Mouse (Mus musculus): Measurements from ENCODE around the gene Olfr1276. TPM values are rescaled to one million over a fixed set of nuclear protein-coding genes. Genes with fewer than 3 reads are reported as not detected.

Olfr1276 gene
- polyA plus RNA-seq (2017; shearing (Covaris generic)) = not detected

GRCm38 (mm10) chr2:111254216-111254615 lies at the start of gene Olfr1276:
Gene Olfr1276 (plus strand): TSS chr2:111254516.

GRCm38 (mm10) chr2:111229502-111229901 lies 24.8 kb upstream of the Olfr1276 start, which contains the start of gene 4930430A15Rik:
Gene 4930430A15Rik (minus strand): TSS chr2:111229602.

GRCm38 (mm10) chr2:111235186-111235585 lies 19.1 kb upstream of the Olfr1276 start, which contains the start of gene Olfr1275:
Gene Olfr1275 (minus strand): TSS chr2:111235286.

GRCm38 (mm10) chr2:111274006-111274405 lies 19.7 kb downstream of the Olfr1276 start, which contains the start of gene Olfr1277:
Gene Olfr1277 (minus strand): TSS chr2:111274106.

GRCm38 (mm10) chr2:111289836-111290235 lies 35.5 kb downstream of the Olfr1276 start, which contains the start of gene Olfr1278:
Gene Olfr1278 (plus strand): TSS chr2:111290136.

GRCm38 (mm10) chr2:111300374-111300773 lies 46.1 kb downstream of the Olfr1276 start, which contains the start of gene Olfr1279:
Gene Olfr1279 (plus strand): TSS chr2:111300635.

Other genes starting within 250 kb of the Olfr1276 start
- gene Gm13941, start 148.5 kb upstream of the Olfr1276 start, polyA plus RNA-seq (2017; shearing (Covaris generic)) = not detected
- gene Gm15130, start 101.6 kb upstream of the Olfr1276 start, polyA plus RNA-seq (2017; shearing (Covaris generic)) = not detected
- gene 4930430A15Rik, start 24.9 kb upstream of the Olfr1276 start, polyA plus RNA-seq (2017; shearing (Covaris generic)) = not detected
- gene Olfr1275, start 19.2 kb upstream of the Olfr1276 start, polyA plus RNA-seq (2017; shearing (Covaris generic)) = not detected
- not detected for gene Olfr1277, start 19.6 kb downstream of the Olfr1276 start, polyA plus RNA-seq (2017; shearing (Covaris generic))
- not detected for gene Olfr1278, start 35.6 kb downstream of the Olfr1276 start, polyA plus RNA-seq (2017; shearing (Covaris generic))
- not detected for gene Olfr1279, start 46.1 kb downstream of the Olfr1276 start, polyA plus RNA-seq (2017; shearing (Covaris generic))
- gene Olfr1280, start 59.5 kb downstream of the Olfr1276 start, polyA plus RNA-seq (2017; shearing (Covaris generic)) = not detected
- not detected for gene Olfr1281, start 72.0 kb downstream of the Olfr1276 start, polyA plus RNA-seq (2017; shearing (Covaris generic))
- gene Olfr1282, start 81.6 kb downstream of the Olfr1276 start, polyA plus RNA-seq (2017; shearing (Covaris generic)) = not detected
- gene Olfr1283, start 112.3 kb downstream of the Olfr1276 start, polyA plus RNA-seq (2017; shearing (Covaris generic)) = not detected
- gene Olfr1284, start 121.0 kb downstream of the Olfr1276 start, polyA plus RNA-seq (2017; shearing (Covaris generic)) = not detected
- not detected for gene Olfr1286, start 168.6 kb downstream of the Olfr1276 start, polyA plus RNA-seq (2017; shearing (Covaris generic))
- gene Olfr1287, start 194.6 kb downstream of the Olfr1276 start, polyA plus RNA-seq (2017; shearing (Covaris generic)) = not detected
- not detected for gene Olfr1288, start 219.6 kb downstream of the Olfr1276 start, polyA plus RNA-seq (2017; shearing (Covaris generic))
- not detected for gene Olfr1289, start 226.3 kb downstream of the Olfr1276 start, polyA plus RNA-seq (2017; shearing (Covaris generic))
- not detected for gene Olfr1290, start 239.3 kb downstream of the Olfr1276 start, polyA plus RNA-seq (2017; shearing (Covaris generic))
- gene Olfr1291-ps1, start 242.7 kb downstream of the Olfr1276 start, polyA plus RNA-seq (2017; shearing (Covaris generic)) = not detected

All from activated CD4-positive, CD25-positive, alpha-beta regulatory T cell, adult 9 weeks (primary cell).